Mouse (Mus musculus) left cerebral cortex, postnatal 25 days (tissue): ENCODE measurements around the gene Zfp938. TPM values are rescaled to one million over a fixed set of nuclear protein-coding genes. Genes with fewer than 3 reads are reported as not detected.

ENCODE experiments used
- DNase-seq, 2 experiments: peaks; one replicate each; pipeline ENCODE4 v3.0.0; 2022; ENCODE audit warnings: low spot score in 2 of 2, mixed read lengths in 1 of 2
- intact Hi-C: fragments of 180-260 bp; cut with DNase I; formaldehyde crosslinking; loops from one replicate; pipeline ENCODE4 v1.15.1; 2025
- total RNA-seq, 2 experiments: library from RNA; stranded (reverse); gene quantifications; 2 replicates each; pipeline ENCODE4 v1.2.3; 2021

Gene Zfp938
- 10 to 100 TPM; 21.7 to 22.3 TPM for total RNA-seq

GRCm38 (mm10) chr10:82240742-82241400 is at the start of gene Zfp938:
Zfp938 (minus strand) TSS chr10:82241280.
- intact Hi-C loops, result loop anchor here (2.0 kb wide), 1 partner anchor 114 kb away; the partner anchor contains the start of gene Gm4924
- peak; percentile 83 to 94 for DNase-seq

- intact Hi-C loops, result no loop called here
- DNase-seq, result no peak
Observed at GRCm38 (mm10) chr10:82257331-82257730, 16.3 kb upstream of the Zfp938 start.

- no peak for DNase-seq
- intact Hi-C loops, result no loop called here
Observed at GRCm38 (mm10) chr10:82245021-82245420, 3.9 kb upstream of the Zfp938 start.

- intact Hi-C loops, result loop anchor here (2.0 kb wide), 1 partner anchor 113 kb away; the partner anchor contains the start of gene Gm4924
- no peak for DNase-seq
Observed at GRCm38 (mm10) chr10:82241401-82241788, 315 bp upstream of the Zfp938 start.

GRCm38 (mm10) chr10:82178257-82179064 is 62.6 kb downstream of the Zfp938 start:
- DNase-seq, result peak; percentile 87 to 95
- intact Hi-C loops, result loop anchor here (10.0 kb wide), 2 partner anchors 574 to 674 kb away; partner anchors contain the start of genes BC025920, S1pr4 and Tle6

Other genes starting within 250 kb of the Zfp938 start
- 10 to 100 TPM; 10.4 to 10.6 TPM for gene Zfp873, start 193.2 kb downstream of the Zfp938 start, total RNA-seq
- 1 to 10 TPM; 7.9 to 8.6 TPM for gene BC024063, start 157.9 kb downstream of the Zfp938 start, total RNA-seq
- gene AU041133, start 113.3 kb downstream of the Zfp938 start, total RNA-seq, result 10 to 100 TPM in 1 of 2 experiments, 1 to 10 TPM in 1; 9.2 to 10.4 TPM
- gene 4932415D10Rik, start 75.3 kb upstream of the Zfp938 start, total RNA-seq, result not detected
- 1 to 10 TPM; 7.0 to 8.4 TPM for gene Gm4924, start 113.0 kb upstream of the Zfp938 start, total RNA-seq